Mouse (Mus musculus): Measurements from ENCODE around the gene Gcgr. TPM values are rescaled to one million over a fixed set of nuclear protein-coding genes. Genes with fewer than 3 reads are reported as not detected.
A peak's percentile ranks its signal among the peaks of the same experiment; 100 is the strongest.
"Not testable (repeated sequence)": the region's sequence is repeated elsewhere in the genome, so short reads cannot be mapped to it uniquely, and the experiment has no call there.

Gcgr gene
- polyA plus RNA-seq, 1 experiment = not detected

DNA sequence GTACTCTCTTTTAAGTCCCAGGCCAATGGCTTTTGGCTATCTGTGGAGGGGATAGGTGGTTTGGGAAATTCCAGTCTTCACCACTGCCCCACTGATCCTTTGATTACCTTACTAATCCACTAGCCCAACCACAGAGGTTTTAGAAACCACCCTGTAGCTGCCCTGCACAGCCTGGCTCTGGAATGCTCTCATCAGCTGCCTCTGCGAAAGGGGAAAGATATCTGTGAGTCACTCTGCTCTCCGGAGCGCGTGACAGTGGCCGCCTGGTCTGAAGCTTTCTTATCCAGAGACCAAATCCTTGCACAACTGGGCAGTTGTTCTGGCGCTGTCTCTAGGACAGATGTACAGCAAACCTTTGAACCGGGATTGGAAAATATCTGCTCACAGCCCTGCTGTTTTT, 24.3 kb downstream of the Gcgr start:
- no peak overlapping the region for H3ac ChIP-seq (ENCODE audit: control insufficient read depth, insufficient read length, low read depth)
- H3K79me2 ChIP-seq (ENCODE audit: control insufficient read depth, insufficient read depth) = peaks cover 6% of the 10 kb centered on the region
- H3K79me3 ChIP-seq (ENCODE audit: low read depth) = no peaks in the 10 kb centered on the region
- peak; percentile 4 for TF ChIP-seq FOSL1 (IDR thresholded peaks at IDR 0.05; ENCODE audit: insufficient read depth, low read length, poor library complexity, severe bottlenecking)
- TF ChIP-seq MYOD1 (IDR thresholded peaks at IDR 0.05; ENCODE audit: control insufficient read depth, insufficient read length, low read depth) = peak; percentile 67
- TF ChIP-seq USF1 (IDR thresholded peaks at IDR 0.05; ENCODE audit: low read depth) = peak; percentile 59
- peak; percentile 92 for TF ChIP-seq CEBPB (IDR thresholded peaks at IDR 0.05; ENCODE audit: low read depth)
- TF ChIP-seq MYOG (IDR thresholded peaks at IDR 0.05; ENCODE audit: control insufficient read depth, extremely low read depth, insufficient read length) = no peak
- no peak for TF ChIP-seq CTCF (IDR thresholded peaks at IDR 0.05; ENCODE audit: control insufficient read depth, insufficient read depth, insufficient read length)
- peak; percentile 71 for TF ChIP-seq MAX (IDR thresholded peaks at IDR 0.05)
- no peaks in the 10 kb centered on the region for H3K27me3 ChIP-seq (ENCODE audit: control insufficient read depth, insufficient read depth, insufficient read length)
- H3K36me3 ChIP-seq (ENCODE audit: control insufficient read depth, insufficient read depth) = peaks cover 8% of the 10 kb centered on the region
- no peak overlapping the region for H3K4me3 ChIP-seq (ENCODE audit: insufficient read depth, poor library complexity, severe bottlenecking)

DNA sequence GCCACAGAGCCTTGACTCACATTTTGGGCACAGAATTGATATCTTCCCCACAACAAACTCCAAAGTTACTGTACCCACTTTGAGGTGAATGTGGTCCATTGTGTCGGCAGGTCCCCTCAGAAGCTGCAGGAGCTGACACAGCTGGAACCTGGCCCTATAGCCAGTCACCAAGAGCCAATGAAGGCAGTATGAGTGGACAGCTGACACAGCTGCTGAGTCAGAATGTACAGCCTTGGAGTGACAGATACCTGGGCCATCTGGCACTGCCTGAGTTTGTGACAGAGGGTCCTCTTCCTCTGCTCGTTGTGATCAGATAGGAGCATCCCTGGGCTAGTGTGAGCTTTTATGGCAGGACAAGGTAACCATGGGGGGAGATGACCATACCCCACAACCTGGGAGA, 24.8 kb downstream of the Gcgr start:
- TF ChIP-seq MYOG (IDR thresholded peaks at IDR 0.05; ENCODE audit: control insufficient read depth, extremely low read depth, insufficient read length) (no peak), MYOD1 (IDR thresholded peaks at IDR 0.05; ENCODE audit: control insufficient read depth, insufficient read length, low read depth) (peak; percentile 46), CEBPB (IDR thresholded peaks at IDR 0.05; ENCODE audit: low read depth) (no peak)
- Histone ChIP-seq H3K27me3 (ENCODE audit: control insufficient read depth, insufficient read depth, insufficient read length) (no peaks in the 10 kb centered on the region), H3K36me3 (ENCODE audit: control insufficient read depth, insufficient read depth) (peaks cover 12% of the 10 kb centered on the region), H3ac (ENCODE audit: control insufficient read depth, insufficient read length, low read depth) (no peak overlapping the region), H3K4me3 (ENCODE audit: insufficient read depth, poor library complexity, severe bottlenecking) (no peak overlapping the region), H3K79me3 (ENCODE audit: low read depth) (no peaks in the 10 kb centered on the region), H3K79me2 (ENCODE audit: control insufficient read depth, insufficient read depth) (peaks cover 1% of the 10 kb centered on the region)

DNA sequence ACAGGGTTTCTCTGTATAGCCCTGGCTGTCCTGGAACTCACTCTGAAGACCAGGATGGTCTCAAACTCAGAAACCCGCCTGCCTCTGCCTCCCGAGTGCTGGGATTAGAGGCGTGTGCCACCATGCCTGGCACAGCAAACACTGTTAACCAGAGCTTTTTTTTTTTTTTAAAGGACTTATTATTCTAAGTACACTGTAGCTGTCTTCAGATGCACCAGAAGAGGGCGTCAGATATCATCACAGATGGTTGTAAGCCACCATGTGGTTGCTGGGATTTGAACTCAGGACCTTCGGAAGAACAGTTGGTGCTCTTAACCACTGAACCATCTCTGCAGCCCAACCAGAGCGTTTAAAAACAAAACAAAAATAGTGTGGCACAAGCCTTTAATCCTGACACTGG, 28.3 kb downstream of the Gcgr start:
- not testable (repeated sequence) for H3K27me3 ChIP-seq (ENCODE audit: control insufficient read depth, insufficient read depth, insufficient read length); H3ac ChIP-seq (ENCODE audit: control insufficient read depth, insufficient read length, low read depth); H3K79me2 ChIP-seq (ENCODE audit: control insufficient read depth, insufficient read depth); H3K79me3 ChIP-seq (ENCODE audit: low read depth); H3K4me3 ChIP-seq (ENCODE audit: insufficient read depth, poor library complexity, severe bottlenecking)
- peaks cover 48% of the 10 kb centered on the region for H3K36me3 ChIP-seq (ENCODE audit: control insufficient read depth, insufficient read depth)

DNA sequence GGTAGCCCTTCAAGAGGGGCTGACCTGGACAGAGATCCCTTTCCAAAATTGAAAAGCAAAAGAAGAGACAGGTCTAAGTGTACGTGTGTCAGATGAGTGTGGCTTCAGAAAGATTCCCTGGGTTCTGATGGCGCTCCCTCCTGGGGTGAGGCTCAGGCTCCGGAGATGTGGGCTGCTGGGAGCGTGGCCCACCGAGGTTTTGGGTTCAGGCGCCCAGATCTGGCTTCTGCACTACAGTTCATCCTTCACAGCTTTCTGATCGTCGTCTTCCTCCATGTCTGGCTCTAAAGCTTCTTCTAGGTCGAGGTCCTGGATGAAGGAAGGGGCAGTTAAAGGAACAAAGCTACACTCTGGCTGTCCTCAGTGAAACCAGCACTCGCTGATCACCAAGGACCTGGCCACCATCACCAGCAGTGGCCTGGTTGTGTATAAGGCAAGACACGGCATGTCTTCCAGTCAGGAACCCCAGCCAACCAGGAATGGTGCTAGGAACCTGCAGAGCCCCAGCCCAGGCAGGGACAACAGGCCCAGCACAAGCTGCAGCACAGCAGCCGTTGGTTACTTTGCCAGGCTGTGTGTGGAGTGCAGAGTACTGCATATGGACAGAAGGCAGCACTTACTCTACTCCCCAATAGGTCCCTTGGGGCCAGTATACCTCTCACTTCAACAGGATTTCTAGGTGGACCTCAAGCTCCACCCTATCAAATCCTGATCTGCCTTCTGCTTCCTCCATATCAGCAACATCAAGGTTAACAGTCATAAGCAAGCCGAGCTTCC, 30.6 kb downstream of the Gcgr start:
- peaks cover 4% of the 10 kb centered on the region for H3K79me3 ChIP-seq (ENCODE audit: low read depth)
- H3K36me3 ChIP-seq (ENCODE audit: control insufficient read depth, insufficient read depth) = peaks cover 71% of the 10 kb centered on the region
- H3K79me2 ChIP-seq (ENCODE audit: control insufficient read depth, insufficient read depth) = peaks cover 19% of the 10 kb centered on the region
- no peak overlapping the region for H3K4me3 ChIP-seq (ENCODE audit: insufficient read depth, poor library complexity, severe bottlenecking)
- H3K27me3 ChIP-seq (ENCODE audit: control insufficient read depth, insufficient read depth, insufficient read length) = no peaks in the 10 kb centered on the region
- H3ac ChIP-seq (ENCODE audit: control insufficient read depth, insufficient read length, low read depth) = no peak overlapping the region
- TF ChIP-seq CTCF (IDR thresholded peaks at IDR 0.05; ENCODE audit: control insufficient read depth, insufficient read depth, insufficient read length) = no peak
- no peak for TF ChIP-seq FOSL1 (IDR thresholded peaks at IDR 0.05; ENCODE audit: insufficient read depth, low read length, poor library complexity, severe bottlenecking)
- no peak for TF ChIP-seq MAX (IDR thresholded peaks at IDR 0.05)
- TF ChIP-seq MYOG (IDR thresholded peaks at IDR 0.05; ENCODE audit: control insufficient read depth, extremely low read depth, insufficient read length) = no peak
- no peak for TF ChIP-seq MYOD1 (IDR thresholded peaks at IDR 0.05; ENCODE audit: control insufficient read depth, insufficient read length, low read depth)
- no peak for TF ChIP-seq USF1 (IDR thresholded peaks at IDR 0.05; ENCODE audit: low read depth)
- TF ChIP-seq CEBPB (IDR thresholded peaks at IDR 0.05; ENCODE audit: low read depth) = no peak

DNA sequence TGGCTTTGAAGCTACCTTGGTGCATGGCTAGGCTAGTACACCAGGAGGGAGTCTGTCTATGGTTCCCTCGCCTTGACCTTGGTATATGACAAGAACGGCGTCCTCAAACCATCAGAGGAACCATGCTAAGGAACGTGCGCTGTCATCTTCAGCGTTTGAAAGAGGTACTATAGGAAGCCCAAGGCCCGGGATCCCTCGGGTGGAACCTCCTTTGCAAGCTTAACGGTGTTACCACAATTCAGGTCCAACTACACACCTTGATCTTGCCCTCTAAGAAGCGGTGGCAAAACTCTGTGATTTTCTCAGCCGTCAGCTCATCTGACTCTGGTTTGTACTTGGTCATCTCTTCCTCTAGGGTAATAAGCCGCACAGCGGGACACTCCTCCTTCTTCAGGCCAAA, 32.5 kb downstream of the Gcgr start:
- H3K79me2 ChIP-seq (ENCODE audit: control insufficient read depth, insufficient read depth) = peaks cover 37% of the 10 kb centered on the region
- H3K27me3 ChIP-seq (ENCODE audit: control insufficient read depth, insufficient read depth, insufficient read length) = no peaks in the 10 kb centered on the region
- TF ChIP-seq USF1 (IDR thresholded peaks at IDR 0.05; ENCODE audit: low read depth) (no peak), CEBPB (IDR thresholded peaks at IDR 0.05; ENCODE audit: low read depth) (no peak), MYOD1 (IDR thresholded peaks at IDR 0.05; ENCODE audit: control insufficient read depth, insufficient read length, low read depth) (no peak), MYOG (IDR thresholded peaks at IDR 0.05; ENCODE audit: control insufficient read depth, extremely low read depth, insufficient read length) (no peak), FOSL1 (IDR thresholded peaks at IDR 0.05; ENCODE audit: insufficient read depth, low read length, poor library complexity, severe bottlenecking) (no peak), CTCF (IDR thresholded peaks at IDR 0.05; ENCODE audit: control insufficient read depth, insufficient read depth, insufficient read length) (no peak), MAX (IDR thresholded peaks at IDR 0.05) (no peak)
- H3ac ChIP-seq (ENCODE audit: control insufficient read depth, insufficient read length, low read depth) = no peak overlapping the region
- peaks cover 89% of the 10 kb centered on the region for H3K36me3 ChIP-seq (ENCODE audit: control insufficient read depth, insufficient read depth)
- H3K4me3 ChIP-seq (ENCODE audit: insufficient read depth, poor library complexity, severe bottlenecking) = no peak overlapping the region
- H3K79me3 ChIP-seq (ENCODE audit: low read depth) = peaks cover 7% of the 10 kb centered on the region

DNA sequence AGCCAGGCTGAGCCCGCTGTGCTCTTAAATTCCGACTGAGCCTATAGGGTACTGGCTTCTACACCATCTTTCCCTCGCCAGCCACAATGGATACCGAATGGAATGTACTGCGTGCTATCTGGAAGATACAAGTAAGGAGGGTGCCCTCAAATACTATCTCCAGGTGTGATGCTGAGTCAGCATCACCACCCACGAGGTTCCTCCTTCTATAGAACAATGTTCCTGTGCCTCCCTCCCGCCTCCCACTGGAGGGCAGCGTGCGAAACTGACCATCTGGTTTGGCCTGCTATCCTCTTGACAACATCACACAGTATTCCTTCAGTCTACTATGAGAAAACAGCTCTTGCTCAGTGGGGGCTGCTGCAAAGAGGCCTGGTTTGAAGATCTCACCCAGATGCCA, 34.6 kb downstream of the Gcgr start:
- no peak overlapping the region for H3K4me3 ChIP-seq (ENCODE audit: insufficient read depth, poor library complexity, severe bottlenecking)
- peaks cover 20% of the 10 kb centered on the region for H3K79me3 ChIP-seq (ENCODE audit: low read depth)
- H3K36me3 ChIP-seq (ENCODE audit: control insufficient read depth, insufficient read depth) = peaks cover 93% of the 10 kb centered on the region
- peaks cover 53% of the 10 kb centered on the region for H3K79me2 ChIP-seq (ENCODE audit: control insufficient read depth, insufficient read depth)
- TF ChIP-seq USF1 (IDR thresholded peaks at IDR 0.05; ENCODE audit: low read depth) (no peak), CTCF (IDR thresholded peaks at IDR 0.05; ENCODE audit: control insufficient read depth, insufficient read depth, insufficient read length) (no peak), MYOG (IDR thresholded peaks at IDR 0.05; ENCODE audit: control insufficient read depth, extremely low read depth, insufficient read length) (no peak), MAX (IDR thresholded peaks at IDR 0.05) (no peak), FOSL1 (IDR thresholded peaks at IDR 0.05; ENCODE audit: insufficient read depth, low read length, poor library complexity, severe bottlenecking) (no peak), MYOD1 (IDR thresholded peaks at IDR 0.05; ENCODE audit: control insufficient read depth, insufficient read length, low read depth) (no peak), CEBPB (IDR thresholded peaks at IDR 0.05; ENCODE audit: low read depth) (no peak)
- H3K27me3 ChIP-seq (ENCODE audit: control insufficient read depth, insufficient read depth, insufficient read length) = no peaks in the 10 kb centered on the region
- H3ac ChIP-seq (ENCODE audit: control insufficient read depth, insufficient read length, low read depth) = no peak overlapping the region
